Mouse (Mus musculus): Measurements from ENCODE around the gene Gm20481. TPM values are rescaled to one million over a fixed set of nuclear protein-coding genes. Genes with fewer than 3 reads are reported as not detected.
A peak's percentile ranks its signal among the peaks of the same experiment; 100 is the strongest.

Gm20481 gene
- polyA plus RNA-seq, 1 experiment from 2014 or later = 0.36 TPM

GRCm38 (mm10) chr17:35017706-35018030, 48.0 kb downstream of the Gm20481 start:
- no peak overlapping the region for H3K4me2 ChIP-seq (ENCODE audit: low read depth, severe bottlenecking)
- no peaks in the 10 kb centered on the region for H3K9me3 ChIP-seq (ENCODE audit: control insufficient read depth, low read length)
- ATAC-seq (ENCODE audit: insufficient number of reproducible peaks, low FRiP score, low TSS enrichment, low read depth) (no peak), DNase-seq (ENCODE audit: low spot score) (no peak)
- 67% methylated on average over 14 of the region's 14 CpGs for WGBS
- peaks cover 38% of the 10 kb centered on the region for H3K36me3 ChIP-seq (ENCODE audit: control insufficient read depth, insufficient read depth, low read length)
- H3K4me3 ChIP-seq (ENCODE audit: low read depth, low read length) = no peak overlapping the region
- H3K9ac ChIP-seq (ENCODE audit: low read length) = no peak overlapping the region
- 0 out of 2 replicates have a peak, but pooled peaks cover 2% of the 10 kb centered on the region for H3K4me1 ChIP-seq (ENCODE audit: control insufficient read depth, insufficient read depth, low read length)
- H3K27me3 ChIP-seq (ENCODE audit: control insufficient read depth, insufficient read depth, low read length) = no peaks in the 10 kb centered on the region
- H3K27ac ChIP-seq (replicated peaks; ENCODE audit: low read depth, low read length) = no peak overlapping the region

GRCm38 (mm10) chr17:35018171-35018570, 48.5 kb downstream of the Gm20481 start:
- H3K9me3 ChIP-seq (ENCODE audit: control insufficient read depth, low read length) = no peaks in the 10 kb centered on the region
- WGBS = 78% methylated on average over 3 of the region's 3 CpGs
- H3K4me1 ChIP-seq (ENCODE audit: control insufficient read depth, insufficient read depth, low read length) = 0 out of 2 replicates have a peak, but pooled peaks cover 2% of the 10 kb centered on the region
- H3K9ac ChIP-seq (ENCODE audit: low read length) = no peak overlapping the region; the same call in 1 of the 2 replicates
- DNase-seq (ENCODE audit: low spot score) = no peak
- H3K27me3 ChIP-seq (ENCODE audit: control insufficient read depth, insufficient read depth, low read length) = no peaks in the 10 kb centered on the region
- no peak for ATAC-seq (ENCODE audit: insufficient number of reproducible peaks, low FRiP score, low TSS enrichment, low read depth)
- H3K4me3 ChIP-seq (ENCODE audit: low read depth, low read length) = no peak overlapping the region
- no peak overlapping the region for H3K4me2 ChIP-seq (ENCODE audit: low read depth, severe bottlenecking)
- H3K27ac ChIP-seq (replicated peaks; ENCODE audit: low read depth, low read length) = no peak overlapping the region
- peaks cover 34% of the 10 kb centered on the region for H3K36me3 ChIP-seq (ENCODE audit: control insufficient read depth, insufficient read depth, low read length)

GRCm38 (mm10) chr17:35019894-35020293, 50.2 kb downstream of the Gm20481 start:
- Histone ChIP-seq H3K9me3 (ENCODE audit: control insufficient read depth, low read length) (no peaks in the 10 kb centered on the region), H3K27ac (replicated peaks; ENCODE audit: low read depth, low read length) (no peak overlapping the region), H3K4me3 (ENCODE audit: low read depth, low read length) (no peak overlapping the region), H3K4me1 (ENCODE audit: control insufficient read depth, insufficient read depth, low read length) (0 out of 2 replicates have a peak, but pooled peaks cover 2% of the 10 kb centered on the region), H3K27me3 (ENCODE audit: control insufficient read depth, insufficient read depth, low read length) (no peaks in the 10 kb centered on the region), H3K4me2 (ENCODE audit: low read depth, severe bottlenecking) (no peak overlapping the region), H3K9ac (ENCODE audit: low read length) (no peak overlapping the region), H3K36me3 (ENCODE audit: control insufficient read depth, insufficient read depth, low read length) (peaks cover 17% of the 10 kb centered on the region)
- DNase-seq (ENCODE audit: low spot score) (no peak), ATAC-seq (ENCODE audit: insufficient number of reproducible peaks, low FRiP score, low TSS enrichment, low read depth) (no peak)
- 75% methylated on average over 11 of the region's 11 CpGs for WGBS

GRCm38 (mm10) chr17:35020551-35020950, 50.8 kb downstream of the Gm20481 start:
- 87% methylated on average over 8 of the region's 8 CpGs for WGBS
- no peak overlapping the region for H3K4me3 ChIP-seq (ENCODE audit: low read depth, low read length)
- H3K9me3 ChIP-seq (ENCODE audit: control insufficient read depth, low read length) = no peaks in the 10 kb centered on the region
- no peak overlapping the region for H3K4me2 ChIP-seq (ENCODE audit: low read depth, severe bottlenecking)
- no peak overlapping the region for H3K27ac ChIP-seq (replicated peaks; ENCODE audit: low read depth, low read length)
- H3K36me3 ChIP-seq (ENCODE audit: control insufficient read depth, insufficient read depth, low read length) = peaks cover 10% of the 10 kb centered on the region
- ATAC-seq (ENCODE audit: insufficient number of reproducible peaks, low FRiP score, low TSS enrichment, low read depth) (no peak), DNase-seq (ENCODE audit: low spot score) (no peak)
- H3K27me3 ChIP-seq (ENCODE audit: control insufficient read depth, insufficient read depth, low read length) = no peaks in the 10 kb centered on the region
- H3K9ac ChIP-seq (ENCODE audit: low read length) = no peak overlapping the region
- 0 out of 2 replicates have a peak, but pooled peaks cover 2% of the 10 kb centered on the region for H3K4me1 ChIP-seq (ENCODE audit: control insufficient read depth, insufficient read depth, low read length)

GRCm38 (mm10) chr17:35021163-35021808, 51.6 kb downstream of the Gm20481 start:
- Histone ChIP-seq H3K4me2 (ENCODE audit: low read depth, severe bottlenecking) (peak overlapping the region; percentile 22; the same call in 1 of the 2 replicates), H3K4me1 (ENCODE audit: control insufficient read depth, insufficient read depth, low read length) (0 out of 2 replicates have a peak, but pooled peaks cover 2% of the 10 kb centered on the region), H3K9me3 (ENCODE audit: control insufficient read depth, low read length) (no peaks in the 10 kb centered on the region), H3K9ac (ENCODE audit: low read length) (peak overlapping the region; percentile 34; the same call in 1 of the 2 replicates), H3K4me3 (ENCODE audit: low read depth, low read length) (no peak overlapping the region), H3K36me3 (ENCODE audit: control insufficient read depth, insufficient read depth, low read length) (peaks cover 3% of the 10 kb centered on the region), H3K27me3 (ENCODE audit: control insufficient read depth, insufficient read depth, low read length) (no peaks in the 10 kb centered on the region), H3K27ac (replicated peaks; ENCODE audit: low read depth, low read length) (no peak overlapping the region; the same call in 1 of the 2 replicates)
- DNase-seq (ENCODE audit: low spot score) (peak; percentile 92), ATAC-seq (ENCODE audit: insufficient number of reproducible peaks, low FRiP score, low TSS enrichment, low read depth) (peak; percentile 11; the same call in 1 of the 2 replicates)
- WGBS = 16% methylated on average over 17 of the region's 17 CpGs

Other genes starting within 250 kb of the Gm20481 start
- gene C4b, start 226.0 kb upstream of the Gm20481 start, polyA plus RNA-seq (2014; fragmentation: Nextera tagmentation; extraction: Ambion mirVana) = not detected in 2 replicates
- gene Cyp21a1, start 165.4 kb upstream of the Gm20481 start, polyA plus RNA-seq (2014; fragmentation: Nextera tagmentation; extraction: Ambion mirVana) = not detected in 2 replicates
- 20.5 and 21.2 TPM in 2 replicates for gene Stk19, start 133.0 kb upstream of the Gm20481 start, polyA plus RNA-seq (2014; fragmentation: Nextera tagmentation; extraction: Ambion mirVana)
- gene Dxo, start 132.9 kb upstream of the Gm20481 start, polyA plus RNA-seq (2014; fragmentation: Nextera tagmentation; extraction: Ambion mirVana) = 72.4 and 74.6 TPM in 2 replicates
- 43.2 and 49.0 TPM in 2 replicates for gene Skiv2l, start 119.7 kb upstream of the Gm20481 start, polyA plus RNA-seq (2014; fragmentation: Nextera tagmentation; extraction: Ambion mirVana)
- gene Nelfe, start 119.5 kb upstream of the Gm20481 start, polyA plus RNA-seq (2014; fragmentation: Nextera tagmentation; extraction: Ambion mirVana) = 152 TPM in 2 replicates
- gene Cfb, start 107.4 kb upstream of the Gm20481 start, polyA plus RNA-seq (2014; fragmentation: Nextera tagmentation; extraction: Ambion mirVana) = 1.6 and 2.6 TPM in 2 replicates
- 1.9 and 2.3 TPM in 2 replicates for gene Zbtb12, start 90.4 kb upstream of the Gm20481 start, polyA plus RNA-seq (2014; fragmentation: Nextera tagmentation; extraction: Ambion mirVana)
- not detected in 2 replicates for gene Gm20547, start 87.9 kb upstream of the Gm20481 start, polyA plus RNA-seq (2014; fragmentation: Nextera tagmentation; extraction: Ambion mirVana)
- 0.44 and 0.58 TPM in 2 replicates for gene C2, start 71.6 kb upstream of the Gm20481 start, polyA plus RNA-seq (2014; fragmentation: Nextera tagmentation; extraction: Ambion mirVana)
- gene Ehmt2, start 71.4 kb upstream of the Gm20481 start, polyA plus RNA-seq (2014; fragmentation: Nextera tagmentation; extraction: Ambion mirVana) = 77.8 and 78.9 TPM in 2 replicates
- 0.21 TPM in 1 of 2 replicates, not detected in the other for gene Slc44a4, start 55.4 kb upstream of the Gm20481 start, polyA plus RNA-seq (2014; fragmentation: Nextera tagmentation; extraction: Ambion mirVana)
- gene Neu1, start 38.7 kb upstream of the Gm20481 start, polyA plus RNA-seq (2014; fragmentation: Nextera tagmentation; extraction: Ambion mirVana) = 10.3 and 12.8 TPM in 2 replicates
- gene Hspa1b, start 10.7 kb upstream of the Gm20481 start, polyA plus RNA-seq (2014; fragmentation: Nextera tagmentation; extraction: Ambion mirVana) = 0.43 and 0.44 TPM in 2 replicates
- gene Hspa1a, start 2.2 kb downstream of the Gm20481 start, polyA plus RNA-seq (2014; fragmentation: Nextera tagmentation; extraction: Ambion mirVana) = 0.75 and 4.0 TPM in 2 replicates
- gene Hspa1l, start 2.8 kb downstream of the Gm20481 start, polyA plus RNA-seq (2014; fragmentation: Nextera tagmentation; extraction: Ambion mirVana) = 1.5 and 1.6 TPM in 2 replicates
- gene Lsm2, start 11.9 kb downstream of the Gm20481 start, polyA plus RNA-seq (2014; fragmentation: Nextera tagmentation; extraction: Ambion mirVana) = 266 and 271 TPM in 2 replicates
- 124 and 140 TPM in 2 replicates for gene Vars, start 31.1 kb downstream of the Gm20481 start, polyA plus RNA-seq (2014; fragmentation: Nextera tagmentation; extraction: Ambion mirVana)
- gene Vwa7, start 46.7 kb downstream of the Gm20481 start, polyA plus RNA-seq (2014; fragmentation: Nextera tagmentation; extraction: Ambion mirVana) = 0.07 and 0.16 TPM in 2 replicates
- gene Sapcd1, start 58.1 kb downstream of the Gm20481 start, polyA plus RNA-seq (2014; fragmentation: Nextera tagmentation; extraction: Ambion mirVana) = 1.4 TPM in 2 replicates
- 3.5 and 3.7 TPM in 2 replicates for gene Msh5, start 76.8 kb downstream of the Gm20481 start, polyA plus RNA-seq (2014; fragmentation: Nextera tagmentation; extraction: Ambion mirVana)
- 52.1 and 76.7 TPM in 2 replicates for gene Clic1, start 80.1 kb downstream of the Gm20481 start, polyA plus RNA-seq (2014; fragmentation: Nextera tagmentation; extraction: Ambion mirVana)
- gene Ddah2, start 89.1 kb downstream of the Gm20481 start, polyA plus RNA-seq (2014; fragmentation: Nextera tagmentation; extraction: Ambion mirVana) = 553 and 582 TPM in 2 replicates
- gene Ly6g6c, start 95.5 kb downstream of the Gm20481 start, polyA plus RNA-seq (2014; fragmentation: Nextera tagmentation; extraction: Ambion mirVana) = 0.16 TPM in 1 of 2 replicates, not detected in the other
- 0.84 and 1.2 TPM in 2 replicates for gene Mpig6b, start 96.3 kb downstream of the Gm20481 start, polyA plus RNA-seq (2014; fragmentation: Nextera tagmentation; extraction: Ambion mirVana)
- 1.5 and 2.1 TPM in 2 replicates for gene Ly6g6e, start 107.0 kb downstream of the Gm20481 start, polyA plus RNA-seq (2014; fragmentation: Nextera tagmentation; extraction: Ambion mirVana)
- gene Ly6g6d, start 108.2 kb downstream of the Gm20481 start, polyA plus RNA-seq (2014; fragmentation: Nextera tagmentation; extraction: Ambion mirVana) = 0.72 and 1.6 TPM in 2 replicates
- gene Ly6g6f, start 115.7 kb downstream of the Gm20481 start, polyA plus RNA-seq (2014; fragmentation: Nextera tagmentation; extraction: Ambion mirVana) = 0.27 and 0.73 TPM in 2 replicates
- gene Abhd16a, start 119.4 kb downstream of the Gm20481 start, polyA plus RNA-seq (2014; fragmentation: Nextera tagmentation; extraction: Ambion mirVana) = 43.1 and 46.9 TPM in 2 replicates
- gene Ly6g5c, start 138.4 kb downstream of the Gm20481 start, polyA plus RNA-seq (2014; fragmentation: Nextera tagmentation; extraction: Ambion mirVana) = not detected in 2 replicates
- gene Ly6g5b, start 145.5 kb downstream of the Gm20481 start, polyA plus RNA-seq (2014; fragmentation: Nextera tagmentation; extraction: Ambion mirVana) = 0.44 and 0.75 TPM in 2 replicates
- 24.0 and 29.1 TPM in 2 replicates for gene Gpank1, start 151.5 kb downstream of the Gm20481 start, polyA plus RNA-seq (2014; fragmentation: Nextera tagmentation; extraction: Ambion mirVana)
- 277 and 290 TPM in 2 replicates for gene Csnk2b, start 152.1 kb downstream of the Gm20481 start, polyA plus RNA-seq (2014; fragmentation: Nextera tagmentation; extraction: Ambion mirVana)
- 8.6 and 8.9 TPM in 2 replicates for gene D17H6S53E, start 156.5 kb downstream of the Gm20481 start, polyA plus RNA-seq (2014; fragmentation: Nextera tagmentation; extraction: Ambion mirVana)
- 0.44 and 1.5 TPM in 2 replicates for gene Apom, start 162.1 kb downstream of the Gm20481 start, polyA plus RNA-seq (2014; fragmentation: Nextera tagmentation; extraction: Ambion mirVana)
- gene Bag6, start 165.3 kb downstream of the Gm20481 start, polyA plus RNA-seq (2014; fragmentation: Nextera tagmentation; extraction: Ambion mirVana) = 103 and 104 TPM in 2 replicates
- 215 and 234 TPM in 2 replicates for gene Prrc2a, start 195.0 kb downstream of the Gm20481 start, polyA plus RNA-seq (2014; fragmentation: Nextera tagmentation; extraction: Ambion mirVana)
- 3.4 and 3.9 TPM in 2 replicates for gene Aif1, start 206.2 kb downstream of the Gm20481 start, polyA plus RNA-seq (2014; fragmentation: Nextera tagmentation; extraction: Ambion mirVana)
- gene Lst1, start 218.5 kb downstream of the Gm20481 start, polyA plus RNA-seq (2014; fragmentation: Nextera tagmentation; extraction: Ambion mirVana) = 4.0 and 4.7 TPM in 2 replicates
- 0.45 and 0.54 TPM in 2 replicates for gene Ltb, start 224.5 kb downstream of the Gm20481 start, polyA plus RNA-seq (2014; fragmentation: Nextera tagmentation; extraction: Ambion mirVana)
- not detected in 2 replicates for gene Tnf, start 232.1 kb downstream of the Gm20481 start, polyA plus RNA-seq (2014; fragmentation: Nextera tagmentation; extraction: Ambion mirVana)
- gene Lta, start 235.4 kb downstream of the Gm20481 start, polyA plus RNA-seq (2014; fragmentation: Nextera tagmentation; extraction: Ambion mirVana) = 0.11 and 0.27 TPM in 2 replicates

All from limb, embryonic 11.5 days (tissue).